Mouse (Mus musculus) kidney, postnatal 25 days (tissue): ENCODE measurements around the gene Prpf6.

Source experiments
- DNase-seq, 2 experiments: peaks; one replicate each; pipeline ENCODE4 v3.0.0; 2021; ENCODE audit warnings: mixed read lengths in 2 of 2

The Prpf6 gene

GRCm38 (mm10) chr2:181597378-181598061, 5.9 kb downstream of the Prpf6 start:
- DNase-seq: peak in 1 of 2 experiments; percentile 44

GRCm38 (mm10) chr2:181598454-181599351, 7.0 kb downstream of the Prpf6 start, which contains the start of gene Samd10:
Samd10 (minus strand) TSS chr2:181599212.
- peak; percentile 75 to 90 for DNase-seq

DNA sequence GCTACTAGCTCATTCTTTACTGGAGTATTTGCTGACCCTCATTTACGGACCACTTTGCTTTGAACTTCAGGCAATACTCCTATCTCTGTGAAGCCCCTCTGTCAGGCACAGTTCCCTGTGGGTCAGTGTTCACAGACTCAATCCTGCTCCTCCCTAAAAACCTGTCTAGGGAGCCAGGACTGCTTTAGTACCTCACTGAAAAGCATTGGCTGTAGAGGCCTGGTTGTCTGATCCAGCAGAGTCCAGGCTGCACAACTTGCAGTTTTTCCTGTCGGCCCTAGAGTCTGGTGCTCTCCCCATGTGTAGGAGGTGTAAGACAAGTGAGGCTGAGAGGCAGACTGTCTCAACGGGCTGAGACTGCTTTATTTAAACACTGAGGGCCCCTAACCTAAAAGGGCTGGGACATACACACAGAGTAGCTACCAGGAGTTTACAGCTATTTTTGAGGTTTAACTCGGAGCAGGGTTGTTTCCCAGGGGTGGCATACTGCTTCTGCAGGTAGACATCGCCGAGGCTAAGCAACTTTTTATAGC, 8.6 kb downstream of the Prpf6 start:
- DNase-seq: peak in 1 of 2 experiments; percentile 33

GRCm38 (mm10) chr2:181600828-181601750, 9.4 kb downstream of the Prpf6 start:
- peak; percentile 98 to 99 for DNase-seq

DNA sequence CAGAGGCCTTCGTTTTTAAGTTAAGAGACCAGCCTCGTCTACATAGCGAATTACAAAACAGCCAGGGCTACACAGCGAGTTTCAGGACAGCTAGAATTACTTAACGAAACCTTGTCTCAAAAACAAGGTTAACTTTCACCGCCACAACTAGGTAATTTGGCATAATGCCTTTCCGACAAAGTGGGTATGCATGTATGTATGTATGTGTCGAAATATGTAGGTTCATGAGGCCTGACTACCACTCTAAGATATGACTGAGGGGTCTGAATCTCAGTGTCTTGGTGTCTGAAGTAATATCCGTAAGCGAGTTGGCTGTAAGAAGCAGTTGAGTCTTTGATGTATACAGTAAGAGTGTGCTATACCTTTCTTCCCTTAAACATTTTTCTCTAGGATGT, 10.1 kb downstream of the Prpf6 start:
- peak in 1 of 2 experiments; percentile 20 for DNase-seq

DNA sequence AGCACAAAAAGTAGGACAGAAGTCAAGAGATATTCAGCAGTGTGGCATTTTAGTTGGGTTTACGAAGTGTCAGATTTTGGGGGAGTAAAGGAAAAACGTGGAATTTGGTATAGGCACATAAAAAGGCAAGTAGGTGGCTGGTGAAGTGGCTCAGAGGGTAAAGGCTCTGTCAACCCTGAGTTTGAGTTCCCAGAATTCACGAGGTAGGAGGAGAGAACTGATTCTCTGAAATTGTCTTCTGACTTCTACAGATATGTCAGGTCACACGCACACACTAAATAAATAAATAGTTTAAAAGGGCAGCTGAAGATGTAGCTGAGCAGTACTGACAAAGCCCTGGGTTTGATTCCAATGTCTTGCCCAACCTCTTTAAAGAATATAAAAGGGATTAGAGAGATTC, 10.7 kb downstream of the Prpf6 start:
- DNase-seq: no peak

- no peak for DNase-seq
Observed at GRCm38 (mm10) chr2:181618761-181619495, 27.3 kb downstream of the Prpf6 start.

GRCm38 (mm10) chr2:181623401-181623800, 31.7 kb downstream of the Prpf6 start:
- DNase-seq: peak in 1 of 2 experiments; percentile 57

- no peak for DNase-seq
Observed at GRCm38 (mm10) chr2:181628471-181628870, 36.8 kb downstream of the Prpf6 start.

DNA sequence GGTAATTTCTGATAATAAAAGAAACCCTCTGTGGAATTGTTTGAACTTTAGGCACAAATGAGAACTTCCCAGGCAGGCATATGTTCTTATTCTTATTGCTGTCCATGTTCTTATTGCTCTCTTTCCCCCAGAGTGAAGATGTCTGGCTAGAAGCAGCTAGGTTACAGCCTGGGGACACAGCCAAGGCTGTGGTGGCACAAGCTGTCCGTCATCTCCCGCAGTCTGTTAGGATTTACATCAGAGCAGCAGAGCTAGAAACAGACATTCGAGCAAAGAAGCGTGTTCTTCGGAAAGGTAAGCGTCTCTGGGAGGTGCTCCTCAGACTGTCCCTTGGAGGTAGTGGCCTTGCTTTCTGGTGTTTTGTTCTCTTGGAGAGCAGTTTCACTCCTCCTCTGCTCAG, 41.0 kb downstream of the Prpf6 start:
- DNase-seq: no peak

GRCm38 (mm10) chr2:181635865-181636264, 44.2 kb downstream of the Prpf6 start:
- no peak for DNase-seq

DNA sequence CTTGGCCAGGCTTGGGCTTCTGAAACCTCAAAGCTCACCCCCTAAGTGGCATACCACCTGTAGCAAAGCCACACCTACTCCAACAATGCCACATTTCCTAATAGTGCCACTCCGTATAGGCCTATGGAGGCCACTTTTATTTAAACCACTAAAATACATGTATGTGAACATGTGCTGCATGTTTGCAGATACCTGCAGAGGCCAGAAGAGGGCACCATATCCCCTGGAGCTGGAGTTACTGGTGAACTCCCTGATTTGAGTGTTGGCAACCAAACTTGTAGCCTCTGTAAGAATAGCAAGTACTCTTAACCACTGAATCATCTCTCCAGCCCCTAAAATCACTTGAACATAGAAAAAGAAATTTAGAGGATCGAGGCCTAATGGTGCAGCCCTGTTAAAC, 52.7 kb downstream of the Prpf6 start:
- DNase-seq: peak; percentile 61 to 64

GRCm38 (mm10) chr2:181645666-181646065, 54.0 kb downstream of the Prpf6 start:
- no peak for DNase-seq

DNA sequence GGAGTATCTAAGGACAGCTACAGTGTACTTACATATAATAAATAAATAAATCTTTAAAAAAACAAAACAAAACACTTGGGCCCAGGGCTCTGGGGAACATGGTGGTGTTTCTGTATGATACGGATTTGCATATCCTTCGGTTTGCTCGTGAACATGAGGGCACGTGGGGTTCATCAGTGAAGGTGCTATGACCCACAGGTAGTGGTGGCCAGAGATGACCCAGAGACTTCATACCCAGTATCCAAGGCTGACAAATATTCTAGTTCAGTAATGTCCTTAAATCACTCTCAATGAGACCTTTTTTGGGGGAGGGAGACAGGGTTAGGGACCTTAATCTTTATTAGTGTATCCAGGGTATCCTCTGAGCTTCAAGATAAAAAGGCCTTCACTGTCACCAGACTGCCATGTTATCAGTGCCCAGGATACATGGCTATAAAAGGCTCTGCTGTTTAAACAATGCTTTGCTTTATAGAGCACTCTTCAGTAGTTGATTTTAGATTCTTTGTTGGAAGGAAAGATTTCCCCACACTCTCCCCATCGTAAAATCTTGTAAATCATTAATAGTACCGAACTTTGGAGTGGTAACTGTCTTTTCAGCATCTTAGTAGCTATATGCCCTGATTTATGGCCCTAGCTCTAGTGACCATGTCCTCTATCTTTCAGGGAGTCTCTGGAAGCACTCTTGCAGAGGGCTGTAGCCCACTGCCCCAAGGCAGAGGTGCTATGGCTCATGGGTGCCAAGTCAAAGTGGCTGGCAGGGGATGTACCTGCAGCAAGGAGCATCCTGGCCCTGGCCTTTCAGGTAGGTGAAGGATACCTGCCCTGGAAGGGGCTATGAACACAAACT, 55.2 kb downstream of the Prpf6 start:
- no peak for DNase-seq

- no peak for DNase-seq
Observed at GRCm38 (mm10) chr2:181648926-181649325, 57.3 kb downstream of the Prpf6 start.

- no peak for DNase-seq
Observed at GRCm38 (mm10) chr2:181653065-181653464, 61.4 kb downstream of the Prpf6 start.

DNA sequence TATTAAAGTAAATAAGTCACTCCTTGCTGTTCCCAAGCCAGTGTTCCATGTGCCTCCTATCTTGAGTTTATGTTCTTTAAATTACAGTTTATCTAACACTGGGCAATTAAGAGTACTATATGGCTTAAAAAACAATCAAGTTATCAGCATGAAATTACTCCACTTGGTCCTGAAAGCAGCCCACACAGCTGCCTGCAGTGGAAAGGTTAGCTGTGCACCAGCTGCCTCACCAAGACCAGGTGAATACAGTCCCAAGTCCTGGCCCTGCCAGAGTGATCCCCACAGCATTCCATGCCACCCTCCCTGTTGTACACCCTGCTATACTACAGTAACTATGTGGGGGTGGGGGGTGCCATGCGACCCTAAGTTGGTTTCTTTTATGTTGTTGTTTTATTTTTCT, 61.9 kb downstream of the Prpf6 start:
- DNase-seq: no peak

DNA sequence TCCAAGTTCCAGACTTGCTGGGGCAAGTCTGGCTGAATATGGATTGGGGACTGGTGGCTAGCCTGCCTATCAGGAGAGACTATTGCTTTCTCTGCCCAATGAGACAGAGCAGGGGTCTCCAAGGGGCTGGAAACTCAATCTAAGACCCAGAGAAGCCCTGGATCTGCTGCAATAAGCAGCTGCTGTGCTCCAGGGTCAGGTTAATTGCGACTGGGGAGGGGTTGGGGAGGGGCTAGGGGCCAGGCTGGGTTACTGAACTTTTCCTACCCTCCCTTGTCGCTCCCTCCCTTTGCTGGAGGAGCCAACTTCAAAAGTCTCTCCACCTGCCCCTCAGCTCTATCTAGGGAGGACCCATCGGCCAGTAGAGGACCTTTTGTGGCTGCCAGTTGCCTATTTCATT, 65.1 kb downstream of the Prpf6 start, which contains the start of gene Gm29797:
Gene Gm29797 (plus strand): TSS at position 301 of the 400 bp plus-strand sequence.
- DNase-seq: no peak

GRCm38 (mm10) chr2:181657441-181657840, 65.8 kb downstream of the Prpf6 start:
- no peak for DNase-seq

GRCm38 (mm10) chr2:181658528-181658927, 66.9 kb downstream of the Prpf6 start:
- no peak for DNase-seq
